Mouse (Mus musculus) embryonic facial prominence, embryonic 10.5 days (tissue): Measurements from ENCODE around the gene Gh. TPM values are rescaled to one million over a fixed set of nuclear protein-coding genes. Genes with fewer than 3 reads are reported as not detected.

Experiments used
- DNase-seq: peaks from one replicate; pipeline ENCODE4 v3.0.0-alpha.2; 2017; ENCODE audit warnings: low spot score
- H3K27ac ChIP-seq: fragments of 300-500 bp; sonication (generic); replicated peaks from 2 replicates; pipeline ENCODE4 v1.5.1; 2016; ENCODE audit warnings: mild to moderate bottlenecking
- H3K27me3 ChIP-seq: fragments of 300-500 bp; sonication (generic); replicated peaks from 2 replicates; pipeline ENCODE4 v1.6.1; 2016; ENCODE audit warnings: low read depth, mild to moderate bottlenecking; ENCODE audit not compliant: poor library complexity, severe bottlenecking
- H3K36me3 ChIP-seq: fragments of 300-500 bp; sonication (generic); replicated peaks from 2 replicates; pipeline ENCODE4 v1.6.1; 2016; ENCODE audit warnings: mild to moderate bottlenecking, moderate library complexity
- H3K4me1 ChIP-seq: fragments of 300-500 bp; sonication (generic); 2 replicates; pipeline ENCODE4 v1.6.1; 2016
- H3K4me3 ChIP-seq: fragments of 300-500 bp; sonication (generic); 2 replicates; pipeline ENCODE4 v1.5.1; 2016; ENCODE audit warnings: mild to moderate bottlenecking, moderate library complexity
- H3K9me3 ChIP-seq: fragments of 300-500 bp; sonication (generic); 2 replicates; pipeline ENCODE4 v1.6.1; 2016; ENCODE audit warnings: mild to moderate bottlenecking
- WGBS: fragments of 180-500 bp; shearing (Covaris S2); methylation state at CpG from one replicate; pipeline ENCODE4 v1.1.7; 2016; 5-methylcytosine and 5-hydroxymethylcytosine counted together
- polyA plus RNA-seq: library from polyadenylated mRNA; unstranded; fragments of >200 nt; fragmentation: Nextera tagmentation; extraction: Ambion mirVana; gene quantifications from 2 replicates; pipeline ENCODE4 v1.2.1, GENCODE M21; 2016

Gh gene
- polyA plus RNA-seq, 1 experiment from 2014 or later: not detected

GRCm38 (mm10) chr11:106274971-106275411 lies 26.7 kb downstream of the Gh start:
- DNase-seq: no peak
- H3K36me3 ChIP-seq: peaks cover 7% of the 10 kb centered on the region
- peaks cover 52% of the 10 kb centered on the region for H3K4me1 ChIP-seq
- H3K27ac ChIP-seq: peak overlapping the region; percentile 31
- 88% methylated on average over 7 of the region's 7 CpGs for WGBS
- no peak overlapping the region for H3K4me3 ChIP-seq
- 0 out of 2 replicates have a peak, but pooled peaks cover 11% of the 10 kb centered on the region for H3K27me3 ChIP-seq
- no peaks in the 10 kb centered on the region for H3K9me3 ChIP-seq

GRCm38 (mm10) chr11:106274374-106274773 lies 27.3 kb downstream of the Gh start:
- Histone ChIP-seq H3K27me3 (0 out of 2 replicates have a peak, but pooled peaks cover 11% of the 10 kb centered on the region), H3K36me3 (peaks cover 7% of the 10 kb centered on the region), H3K27ac (no peak overlapping the region), H3K4me3 (no peak overlapping the region), H3K9me3 (no peaks in the 10 kb centered on the region), H3K4me1 (peaks cover 55% of the 10 kb centered on the region)
- DNase-seq: no peak
- 84% methylated on average over 1 of the region's 1 CpGs for WGBS

GRCm38 (mm10) chr11:106273811-106274210 lies 27.9 kb downstream of the Gh start:
- H3K9me3 ChIP-seq: no peaks in the 10 kb centered on the region
- DNase-seq: no peak
- peaks cover 8% of the 10 kb centered on the region for H3K36me3 ChIP-seq
- H3K4me1 ChIP-seq: peaks cover 60% of the 10 kb centered on the region
- 92% methylated on average over 6 of the region's 6 CpGs for WGBS
- 0 out of 2 replicates have a peak, but pooled peaks cover 11% of the 10 kb centered on the region for H3K27me3 ChIP-seq
- H3K27ac ChIP-seq: peak overlapping the region; percentile 98; the same call in 1 of the 2 replicates
- peak overlapping the region; percentile 99 for H3K4me3 ChIP-seq

GRCm38 (mm10) chr11:106273311-106273684 lies 28.4 kb downstream of the Gh start:
- Histone ChIP-seq H3K9me3 (no peaks in the 10 kb centered on the region), H3K36me3 (peaks cover 14% of the 10 kb centered on the region), H3K4me1 (peaks cover 65% of the 10 kb centered on the region), H3K4me3 (peak overlapping the region; percentile 99), H3K27me3 (0 out of 2 replicates have a peak, but pooled peaks cover 9% of the 10 kb centered on the region), H3K27ac (peak overlapping the region; percentile 98)
- DNase-seq: no peak
- 18% methylated on average over 16 of the region's 16 CpGs for WGBS

GRCm38 (mm10) chr11:106272644-106273310 lies 28.9 kb downstream of the Gh start, which contains the start of gene Smarcd2:
Smarcd2 (minus strand) TSS chr11:106272972.
- Histone ChIP-seq H3K4me1 (peaks cover 70% of the 10 kb centered on the region), H3K4me3 (peak within 1 kb of the TSS; percentile 99), H3K27ac (peak within 1 kb of the TSS; percentile 98), H3K9me3 (no peaks in the 10 kb centered on the region), H3K36me3 (peaks cover 18% of the 10 kb centered on the region), H3K27me3 (0 out of 2 replicates have a peak, but pooled peaks cover 4% of the 10 kb centered on the region)
- WGBS: under 1% methylated on average over 72 of the region's 72 CpGs
- peak; percentile 100 for DNase-seq

GRCm38 (mm10) chr11:106271794-106272643 lies 29.6 kb downstream of the Gh start:
- Histone ChIP-seq H3K9me3 (no peaks in the 10 kb centered on the region), H3K36me3 (peaks cover 25% of the 10 kb centered on the region), H3K4me1 (peaks cover 77% of the 10 kb centered on the region), H3K4me3 (peak overlapping the region; percentile 99), H3K27ac (peak overlapping the region; percentile 98), H3K27me3 (no peaks in the 10 kb centered on the region)
- 2% methylated on average over 41 of the region's 41 CpGs for WGBS
- DNase-seq: no peak

GRCm38 (mm10) chr11:106271131-106271793 lies 30.4 kb downstream of the Gh start:
- 44% methylated on average over 5 of the region's 5 CpGs for WGBS
- Histone ChIP-seq H3K27ac (peak overlapping the region; percentile 98), H3K36me3 (peaks cover 33% of the 10 kb centered on the region), H3K27me3 (no peaks in the 10 kb centered on the region), H3K4me1 (peaks cover 72% of the 10 kb centered on the region), H3K9me3 (no peaks in the 10 kb centered on the region), H3K4me3 (peak overlapping the region; percentile 99)
- peak; percentile 40 for DNase-seq

- Histone ChIP-seq H3K9me3 (no peaks in the 10 kb centered on the region), H3K36me3 (peaks cover 55% of the 10 kb centered on the region), H3K27me3 (no peaks in the 10 kb centered on the region), H3K4me1 (peaks cover 55% of the 10 kb centered on the region), H3K27ac (peak overlapping the region; percentile 77), H3K4me3 (peak overlapping the region; percentile 33)
- DNase-seq: no peak
- WGBS: 53% methylated on average over 3 of the region's 3 CpGs
Observed at GRCm38 (mm10) chr11:106269060-106269431, 32.6 kb downstream of the Gh start.

- no peaks in the 10 kb centered on the region for H3K27me3 ChIP-seq
- no peaks in the 10 kb centered on the region for H3K9me3 ChIP-seq
- peak overlapping the region; percentile 77 for H3K27ac ChIP-seq
- peaks cover 51% of the 10 kb centered on the region for H3K4me1 ChIP-seq
- peak overlapping the region; percentile 33 for H3K4me3 ChIP-seq
- peaks cover 60% of the 10 kb centered on the region for H3K36me3 ChIP-seq
- 61% methylated on average over 8 of the region's 8 CpGs for WGBS
- DNase-seq: no peak
Observed at GRCm38 (mm10) chr11:106268326-106269059, 33.2 kb downstream of the Gh start.

GRCm38 (mm10) chr11:106267871-106268270 lies 33.8 kb downstream of the Gh start:
- peak overlapping the region; percentile 77 for H3K27ac ChIP-seq
- WGBS: 78% methylated on average over 5 of the region's 5 CpGs
- no peaks in the 10 kb centered on the region for H3K27me3 ChIP-seq
- no peaks in the 10 kb centered on the region for H3K9me3 ChIP-seq
- H3K36me3 ChIP-seq: peaks cover 67% of the 10 kb centered on the region
- peak overlapping the region; percentile 33; the same call in 1 of the 2 replicates for H3K4me3 ChIP-seq
- peaks cover 45% of the 10 kb centered on the region for H3K4me1 ChIP-seq
- DNase-seq: no peak

- Histone ChIP-seq H3K4me1 (peaks cover 43% of the 10 kb centered on the region), H3K9me3 (no peaks in the 10 kb centered on the region), H3K36me3 (peaks cover 72% of the 10 kb centered on the region), H3K4me3 (peak overlapping the region; percentile 17; the same call in 1 of the 2 replicates), H3K27ac (peak overlapping the region; percentile 77; the same call in 1 of the 2 replicates), H3K27me3 (no peaks in the 10 kb centered on the region)
- DNase-seq: no peak
- WGBS: 80% methylated on average over 15 of the region's 15 CpGs
Observed at GRCm38 (mm10) chr11:106267311-106267852, 34.3 kb downstream of the Gh start.
